Mouse (Mus musculus) frontal cortex, adult (tissue): Measurements from ENCODE around the gene Hunk.
A peak's percentile ranks its signal among the peaks of the same experiment; 100 is the strongest.

Source experiments
- ATAC-seq: cut with Nextera tagmentation; 2 replicates; pipeline ENCODE4 v1.9.2; 2017; ENCODE audit warnings: mild to moderate bottlenecking, moderate library complexity, mixed read lengths; ENCODE audit not compliant: low TSS enrichment

The Hunk gene

DNA sequence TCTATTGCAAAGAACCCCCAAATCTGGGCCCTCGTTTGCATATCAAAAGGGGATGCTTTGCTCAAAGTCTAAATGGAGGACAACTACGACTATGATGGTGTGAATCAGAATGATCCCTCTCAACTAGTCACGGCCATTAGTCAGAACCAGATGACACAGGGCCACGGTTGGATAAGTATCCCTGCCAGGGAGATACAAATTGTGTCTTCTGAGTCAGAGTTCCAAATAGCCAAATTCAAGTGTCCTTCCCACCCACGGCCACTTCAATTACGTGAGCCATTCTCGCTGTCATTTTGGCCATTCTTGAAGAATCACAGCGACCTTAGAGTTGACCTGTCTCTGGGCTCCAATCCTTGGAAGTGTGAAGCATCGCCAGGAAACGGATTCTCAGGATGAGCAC lies 119.4 kb downstream of the Hunk start:
- no peak for ATAC-seq

DNA sequence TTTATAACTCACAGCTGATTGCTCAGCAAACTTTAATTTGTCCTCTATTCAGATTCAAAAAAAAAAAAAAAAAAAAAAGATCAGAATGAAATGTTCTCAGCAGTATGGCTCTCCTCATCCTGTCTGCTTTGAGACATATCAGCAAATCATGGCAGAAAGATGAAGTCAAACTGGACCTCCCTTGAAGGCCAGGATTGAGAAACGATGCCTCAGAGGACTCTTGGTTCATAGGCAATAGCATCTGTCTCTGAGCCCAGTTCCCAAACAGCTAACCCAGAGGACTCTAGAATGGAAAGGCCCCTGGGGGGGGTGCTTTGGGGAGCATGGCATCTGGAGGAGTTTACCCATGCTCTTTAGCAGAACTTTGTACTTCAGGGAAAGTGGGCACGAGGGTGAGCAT lies 119.9 kb downstream of the Hunk start:
- ATAC-seq = no peak

DNA sequence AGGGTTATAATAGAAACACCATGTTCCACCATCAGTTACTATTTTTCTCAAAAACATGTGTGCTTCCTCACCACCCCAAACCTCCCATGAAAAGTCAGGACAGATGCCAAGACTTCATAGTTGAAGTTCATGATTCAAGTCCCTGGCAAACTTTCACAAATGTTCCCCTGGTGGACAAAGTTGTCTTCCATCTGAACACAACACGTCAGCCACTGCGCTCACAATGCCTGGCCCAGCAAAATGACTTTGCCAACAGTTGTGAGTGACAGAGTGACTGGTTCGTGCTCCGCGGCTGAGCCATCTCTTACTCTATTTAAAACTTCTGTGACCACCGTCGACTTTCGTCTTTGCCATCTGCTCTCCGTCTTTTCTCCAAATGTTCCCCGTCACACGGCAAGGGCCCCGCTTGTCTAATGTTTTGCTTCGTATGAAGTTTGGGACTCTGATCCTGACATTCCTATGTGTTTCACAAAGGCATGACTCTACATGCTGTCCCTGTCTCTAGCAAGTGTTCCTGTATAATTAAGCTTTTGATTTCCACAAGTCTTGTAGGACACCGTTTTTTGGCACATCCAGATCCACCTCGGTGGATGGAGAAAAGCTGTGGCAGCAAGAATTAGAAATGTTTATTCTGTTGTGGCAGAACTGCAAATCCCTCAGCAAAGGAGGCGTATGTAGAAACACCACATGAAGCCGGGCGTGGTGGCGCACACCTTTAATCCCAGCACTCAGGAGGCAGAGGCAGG lies 125.9 kb downstream of the Hunk start:
- ATAC-seq = peak; percentile 50; the same call in 1 of the 2 replicates

GRCm38 (mm10) chr16:90517041-90517440 lies 131.2 kb downstream of the Hunk start:
- no peak for ATAC-seq

- ATAC-seq = 0 out of 2 replicates have a peak, but pooled peaks have one; percentile 36
Measured at GRCm38 (mm10) chr16:90518232-90518631, 132.4 kb downstream of the Hunk start.

GRCm38 (mm10) chr16:90518732-90519295 lies 133.0 kb downstream of the Hunk start:
- ATAC-seq = no peak

DNA sequence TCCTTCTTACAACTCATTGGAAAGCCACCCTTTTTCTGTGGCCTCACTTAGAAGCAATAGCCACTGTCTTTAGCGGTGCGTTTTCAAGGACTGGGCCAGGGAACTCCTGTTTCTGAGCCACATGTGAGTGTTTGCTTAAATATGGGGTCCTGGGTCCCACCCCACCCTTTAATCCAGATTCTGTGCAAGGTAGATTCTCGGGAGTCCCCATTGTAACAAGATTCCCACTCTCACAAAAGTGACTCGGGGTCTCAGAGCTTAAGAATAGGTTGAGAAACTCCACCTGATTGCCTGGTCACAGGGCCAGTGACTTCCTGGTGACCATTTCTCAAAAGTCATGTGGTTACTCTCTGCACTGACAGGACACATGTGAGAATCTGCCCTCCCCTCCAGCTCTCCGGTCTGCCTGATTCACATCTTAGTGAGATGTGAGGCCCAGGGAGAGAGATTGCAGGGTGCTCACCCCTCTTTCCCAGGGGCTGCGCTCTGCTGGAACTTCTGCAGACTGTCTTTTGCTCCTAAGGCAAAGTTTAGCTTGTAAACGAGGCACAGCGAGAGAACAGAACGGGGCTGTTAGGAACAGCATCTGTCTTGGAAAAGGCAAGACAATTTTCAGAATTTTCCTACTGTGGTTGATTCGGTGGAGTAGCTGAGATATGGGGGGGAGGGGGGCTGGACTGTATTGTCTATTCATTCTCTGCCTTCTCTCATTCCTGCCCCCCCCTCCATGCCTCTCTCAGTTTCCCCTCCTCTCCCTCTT lies 135.6 kb downstream of the Hunk start:
- ATAC-seq = peak; percentile 60

GRCm38 (mm10) chr16:90521951-90522255 lies 136.1 kb downstream of the Hunk start:
- 0 out of 2 replicates have a peak, but pooled peaks have one; percentile 14 for ATAC-seq

DNA sequence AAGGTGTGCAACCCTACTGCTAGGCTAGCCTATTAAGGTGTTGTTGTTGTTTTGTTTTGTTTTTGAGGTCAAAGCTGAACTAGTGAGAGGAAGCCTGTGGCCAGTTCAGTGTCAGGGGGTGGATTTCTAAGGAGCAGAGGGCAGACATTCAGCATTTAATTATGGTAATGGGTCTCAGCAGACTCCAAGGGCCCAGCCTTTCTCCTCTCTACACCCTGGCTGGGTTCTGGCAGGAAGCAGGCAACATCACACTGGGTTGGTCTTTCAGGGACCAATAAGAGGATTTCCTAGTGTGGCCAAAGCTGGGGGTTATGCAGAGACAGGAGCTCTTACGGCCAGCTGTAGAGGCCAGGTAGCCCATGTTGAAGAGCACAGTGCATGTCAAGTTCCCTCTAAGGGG lies 136.8 kb downstream of the Hunk start:
- ATAC-seq = no peak

- ATAC-seq = no peak
Measured at GRCm38 (mm10) chr16:90523373-90523772, 137.6 kb downstream of the Hunk start.

DNA sequence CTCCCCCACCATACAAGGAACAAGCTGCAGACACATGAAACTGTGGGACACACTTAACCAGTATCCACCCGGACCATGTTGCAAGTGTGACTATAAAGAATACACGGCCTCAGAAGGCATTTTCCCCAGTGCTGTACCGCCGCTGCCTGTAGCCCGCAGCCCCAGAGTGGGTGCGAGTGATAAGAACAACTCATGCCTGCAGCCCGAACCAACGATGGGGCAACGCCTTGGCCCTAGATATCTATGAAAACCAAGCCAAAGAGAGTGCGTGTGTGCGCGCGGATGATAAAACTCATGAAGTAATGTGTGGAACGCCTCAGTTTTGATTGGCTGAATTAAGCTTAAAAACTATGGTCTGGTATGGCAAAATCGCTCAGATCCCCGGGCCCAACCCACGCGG lies 138.1 kb downstream of the Hunk start:
- ATAC-seq = no peak

DNA sequence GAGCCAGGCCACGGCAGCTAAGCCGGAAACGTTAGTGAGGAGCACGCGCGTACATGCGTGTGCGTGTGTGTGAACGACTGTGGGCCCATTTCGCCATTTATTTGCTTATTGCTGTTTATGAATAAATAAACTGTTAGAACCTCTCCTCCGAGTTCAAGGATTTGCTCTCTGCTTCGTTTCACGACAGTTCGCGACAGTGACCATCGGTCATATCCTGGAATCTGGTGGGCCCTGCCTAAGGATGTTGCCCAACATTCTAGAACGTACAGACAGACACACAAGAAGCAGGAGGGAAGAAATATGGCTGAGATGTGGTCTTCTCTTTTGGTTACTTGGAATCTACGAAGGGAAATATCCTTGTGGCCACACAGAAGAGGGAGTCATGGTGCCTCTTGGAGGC lies 138.6 kb downstream of the Hunk start:
- ATAC-seq = no peak

GRCm38 (mm10) chr16:90533119-90533673 lies 147.4 kb downstream of the Hunk start:
- ATAC-seq = no peak

DNA sequence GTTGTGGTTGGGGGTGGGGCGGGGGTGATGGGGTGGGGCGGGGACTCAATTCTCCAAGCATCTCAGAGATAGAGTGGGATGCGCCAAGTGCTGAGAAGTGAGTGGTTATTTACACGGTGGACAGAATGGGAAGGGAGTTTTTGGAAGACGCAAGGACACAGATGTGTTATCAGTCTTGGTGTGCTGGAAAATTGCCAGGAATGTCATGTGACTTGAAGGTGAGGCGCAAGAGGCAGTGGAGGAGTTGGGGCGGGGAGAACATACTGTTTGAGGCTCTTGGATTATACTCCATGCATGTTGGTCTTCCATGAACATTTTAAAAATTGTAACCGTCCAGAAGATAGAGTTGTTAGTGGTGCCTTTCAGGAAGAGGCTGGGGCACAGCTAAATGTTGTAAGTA lies 148.8 kb downstream of the Hunk start:
- no peak for ATAC-seq

DNA sequence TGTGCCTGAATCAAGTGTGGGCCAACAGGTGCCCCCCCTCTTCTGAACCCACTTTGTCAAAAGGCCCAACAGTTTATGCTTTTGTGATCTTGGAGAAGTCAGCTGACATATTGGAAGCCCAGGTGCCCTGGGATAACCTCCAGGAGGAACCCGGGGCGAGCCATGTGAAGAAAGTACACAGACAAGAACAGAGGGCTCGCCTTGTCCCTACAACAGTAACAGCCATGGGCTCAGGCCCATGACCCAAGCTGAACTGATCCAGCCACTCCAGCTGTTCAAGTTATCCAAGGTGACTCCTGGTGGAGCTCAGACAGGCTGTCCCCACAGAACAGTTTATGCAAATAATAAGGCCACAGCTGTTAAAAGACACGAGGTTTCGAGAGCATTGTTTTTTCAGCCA lies 153.1 kb downstream of the Hunk start:
- no peak for ATAC-seq

GRCm38 (mm10) chr16:90541191-90541590 lies 155.4 kb downstream of the Hunk start:
- ATAC-seq = no peak

GRCm38 (mm10) chr16:90542383-90542782 lies 156.6 kb downstream of the Hunk start:
- ATAC-seq = no peak

GRCm38 (mm10) chr16:90544175-90544574 lies 158.4 kb downstream of the Hunk start:
- ATAC-seq = no peak

DNA sequence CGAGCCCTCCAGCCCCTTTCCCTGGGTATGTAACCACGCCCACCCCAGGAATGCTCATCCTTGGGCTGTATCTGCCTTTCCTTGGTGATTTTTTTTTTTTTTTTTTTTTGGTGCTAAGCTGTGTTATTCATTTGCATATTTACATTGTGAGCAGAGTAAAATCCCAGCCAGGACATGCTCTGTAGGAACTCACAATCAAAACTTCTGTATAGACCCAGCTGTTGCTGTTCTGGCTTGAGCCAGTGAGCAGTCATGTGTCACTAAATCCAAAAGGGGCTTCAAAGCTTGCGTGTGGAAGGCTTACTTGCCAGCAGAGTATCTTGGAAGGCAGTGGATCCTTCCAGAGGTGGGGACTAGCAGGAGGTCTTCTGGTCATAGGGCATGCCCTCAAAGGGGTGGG lies 159.7 kb downstream of the Hunk start:
- ATAC-seq = no peak; the same call in 1 of the 2 replicates

GRCm38 (mm10) chr16:90546591-90546990 lies 160.8 kb downstream of the Hunk start:
- ATAC-seq = no peak

DNA sequence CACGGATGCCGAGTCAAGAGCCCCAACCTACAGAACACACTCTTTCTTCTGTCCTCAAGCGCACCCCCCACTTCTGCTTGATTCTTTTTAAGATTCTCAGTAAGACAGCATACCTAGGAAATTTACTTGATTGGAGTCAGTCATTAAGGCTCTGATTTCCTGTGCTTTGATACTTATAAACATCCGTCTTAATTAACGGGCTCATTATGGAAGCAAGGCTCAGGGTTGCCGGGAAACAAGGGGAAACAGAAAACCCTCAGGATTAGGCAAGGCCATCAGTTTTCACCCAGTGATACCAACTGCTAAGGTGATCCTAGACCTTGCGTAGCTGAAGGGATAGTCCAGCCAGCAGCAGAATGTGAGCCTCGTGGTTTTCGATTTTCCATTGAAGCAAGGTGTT lies 162.2 kb downstream of the Hunk start:
- ATAC-seq = no peak
